Mouse (Mus musculus) kidney, embryonic 15.5 days (tissue): ENCODE measurements around the gene C1rl. TPM values are rescaled to one million over a fixed set of nuclear protein-coding genes. Genes with fewer than 3 reads are reported as not detected.

Source experiments
- ATAC-seq: fragments of 200-750 bp; cut with Nextera tagmentation; replicated peaks from 2 replicates; pipeline ENCODE4 v1.8.0; 2017; ENCODE audit warnings: moderate TSS enrichment; ENCODE audit not compliant: low FRiP score
- H3K27ac ChIP-seq: fragments of 300-500 bp; sonication (generic); 2 replicates; pipeline ENCODE4 v1.5.1; 2015; ENCODE audit warnings: mild to moderate bottlenecking, inconsistent platforms
- H3K27me3 ChIP-seq: fragments of 300-500 bp; sonication (generic); 2 replicates; pipeline ENCODE4 v1.6.1; 2015; ENCODE audit warnings: inconsistent platforms
- H3K36me3 ChIP-seq: fragments of 300-500 bp; sonication (generic); 2 replicates; pipeline ENCODE4 v1.6.1; 2015; ENCODE audit warnings: inconsistent platforms
- H3K4me1 ChIP-seq: fragments of 300-500 bp; sonication (generic); 2 replicates; pipeline ENCODE4 v1.6.1; 2015; ENCODE audit warnings: inconsistent platforms
- H3K4me2 ChIP-seq: fragments of 300-500 bp; sonication (generic); 2 replicates; pipeline ENCODE4 v1.6.1; 2015; ENCODE audit warnings: moderate library complexity, mild to moderate bottlenecking, inconsistent platforms
- H3K4me3 ChIP-seq: fragments of 300-500 bp; sonication (generic); replicated peaks from 2 replicates; pipeline ENCODE4 v1.5.1; 2015; ENCODE audit warnings: mild to moderate bottlenecking, inconsistent platforms
- H3K9ac ChIP-seq: fragments of 300-500 bp; sonication (generic); 2 replicates; pipeline ENCODE4 v1.6.1; 2015; ENCODE audit warnings: mild to moderate bottlenecking, inconsistent platforms
- H3K9me3 ChIP-seq: fragments of 300-500 bp; sonication (generic); replicated peaks from 2 replicates; pipeline ENCODE4 v1.6.1; 2016; ENCODE audit warnings: inconsistent platforms
- WGBS: fragments of 180-500 bp; shearing (Covaris S2); methylation state at CpG from one replicate; pipeline ENCODE4 v1.1.7; 2015; ENCODE audit warnings: mixed read lengths; 5-methylcytosine and 5-hydroxymethylcytosine counted together
- polyA plus RNA-seq: library from polyadenylated mRNA; unstranded; fragments of >200 nt; fragmentation: Nextera tagmentation; extraction: Ambion mirVana; gene quantifications from 2 replicates; pipeline ENCODE4 v1.2.1, GENCODE M21; 2015

C1rl gene
- polyA plus RNA-seq, result 1.6 and 2.0 TPM in 2 replicates

- no peak within 1 kb of the TSS for H3K9ac ChIP-seq
- peak within 1 kb of the TSS; percentile 67 for H3K27ac ChIP-seq
- H3K27me3 ChIP-seq, result no peaks in the 10 kb centered on the region
- H3K4me3 ChIP-seq, result no peak within 1 kb of the TSS
- WGBS, result 30% methylated on average over 4 of the region's 4 CpGs
- no peaks in the 10 kb centered on the region for H3K36me3 ChIP-seq
- ATAC-seq, result peak; percentile 94
- no peaks in the 10 kb centered on the region for H3K9me3 ChIP-seq
- 0 out of 2 replicates have a peak, but pooled peaks cover 10% of the 10 kb centered on the region for H3K4me1 ChIP-seq
- H3K4me2 ChIP-seq, result no peak within 1 kb of the TSS
Measured at GRCm38 (mm10) chr6:124492842-124493561, at the start of gene C1rl. TSS of gene C1rl (plus strand) at chr6:124493113.

DNA sequence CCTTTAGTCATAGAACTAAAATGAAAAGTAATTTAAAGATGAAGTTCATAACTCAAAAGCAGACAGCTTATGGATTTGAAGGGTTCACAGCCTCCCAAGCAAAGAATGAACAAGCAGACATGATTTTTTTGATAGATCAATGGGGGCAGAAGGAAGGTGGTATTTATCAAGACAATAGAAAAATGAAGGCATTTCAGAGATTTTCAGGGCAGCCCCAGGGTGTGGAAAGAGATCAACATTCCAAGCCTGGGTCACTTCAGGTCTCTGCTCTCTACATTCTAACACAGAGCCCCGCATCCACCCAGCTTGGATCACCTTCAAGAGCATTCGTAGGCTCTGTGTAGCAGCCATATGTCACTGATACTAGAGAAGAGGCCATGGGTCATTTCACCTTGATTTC lies 49.6 kb upstream of the C1rl start:
- Histone ChIP-seq H3K36me3 (no peaks in the 10 kb centered on the region), H3K27ac (no peak overlapping the region), H3K9me3 (no peaks in the 10 kb centered on the region), H3K4me1 (no peaks in the 10 kb centered on the region), H3K9ac (no peak overlapping the region), H3K27me3 (no peaks in the 10 kb centered on the region), H3K4me2 (no peak overlapping the region), H3K4me3 (no peak overlapping the region)
- no peak for ATAC-seq
- WGBS, result 77% methylated on average over 2 of the region's 2 CpGs

DNA sequence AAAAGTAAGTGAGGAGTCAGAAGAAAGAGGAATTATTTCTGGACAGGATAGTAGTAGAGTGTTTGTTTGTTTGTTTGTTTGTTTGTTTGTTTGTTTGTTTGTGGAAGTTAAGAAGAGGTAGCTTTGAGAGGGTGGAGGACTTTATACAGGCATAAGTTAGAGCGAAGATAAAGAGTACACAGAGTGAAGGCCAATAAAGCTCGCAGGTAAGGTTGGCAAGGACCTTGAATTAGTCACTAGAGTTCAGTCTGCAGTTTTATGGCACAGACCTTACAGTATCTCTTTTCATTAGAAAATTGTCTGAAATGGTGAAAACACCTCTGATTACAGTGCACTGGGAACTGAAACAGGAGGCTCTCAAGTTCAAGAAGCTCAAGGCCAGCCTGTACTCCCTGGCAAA lies 46.9 kb upstream of the C1rl start:
- no peak overlapping the region for H3K4me2 ChIP-seq
- no peaks in the 10 kb centered on the region for H3K9me3 ChIP-seq
- no peak overlapping the region for H3K9ac ChIP-seq
- ATAC-seq, result no peak
- H3K36me3 ChIP-seq, result no peaks in the 10 kb centered on the region
- WGBS, result 92% methylated on average over 2 of the region's 2 CpGs
- H3K4me3 ChIP-seq, result no peak overlapping the region
- no peaks in the 10 kb centered on the region for H3K27me3 ChIP-seq
- no peak overlapping the region for H3K27ac ChIP-seq
- H3K4me1 ChIP-seq, result no peaks in the 10 kb centered on the region

DNA sequence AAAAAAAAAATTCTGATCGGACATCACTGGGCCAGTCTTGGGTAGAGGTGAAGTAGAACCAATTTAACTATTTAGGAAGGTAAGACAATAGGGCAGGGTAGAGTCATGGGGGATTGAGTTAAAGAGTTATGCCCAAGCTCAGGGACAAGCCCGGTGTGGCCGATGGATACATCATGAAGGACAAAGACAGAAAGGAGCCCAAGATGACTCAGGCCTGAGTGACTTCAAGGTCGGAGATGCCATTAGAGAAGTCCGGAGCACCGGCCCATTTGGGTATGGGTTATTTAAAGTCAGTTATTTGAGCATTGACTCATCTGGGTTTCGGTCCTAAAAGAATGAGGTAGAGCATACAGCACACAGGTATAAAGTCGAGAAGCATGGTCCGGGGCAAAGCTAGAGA lies 46.5 kb upstream of the C1rl start:
- Histone ChIP-seq H3K4me1 (no peaks in the 10 kb centered on the region), H3K36me3 (no peaks in the 10 kb centered on the region), H3K4me2 (no peak overlapping the region), H3K9me3 (no peaks in the 10 kb centered on the region), H3K4me3 (no peak overlapping the region), H3K9ac (no peak overlapping the region), H3K27me3 (no peaks in the 10 kb centered on the region), H3K27ac (no peak overlapping the region)
- 97% methylated on average over 9 of the region's 9 CpGs for whole genome bisulfite sequencing
- no peak for ATAC-seq

DNA sequence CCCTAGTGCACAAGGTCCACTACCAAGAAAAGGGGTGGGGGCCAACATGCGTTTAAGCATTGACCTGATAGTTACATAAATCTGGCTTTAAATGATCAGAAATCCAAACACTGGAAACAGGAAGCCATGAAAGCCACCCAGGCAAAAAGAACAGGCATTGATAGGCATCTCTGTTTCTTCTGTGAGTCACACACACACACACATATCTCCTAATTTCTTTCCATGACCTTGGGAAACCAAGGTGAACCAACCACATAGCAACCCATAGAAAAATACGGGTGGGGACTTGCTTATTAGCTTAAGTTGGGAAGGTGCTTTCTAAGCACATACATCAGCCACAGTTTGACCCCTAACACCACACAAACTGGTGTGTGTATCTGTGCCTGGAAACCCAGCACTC lies 45.6 kb upstream of the C1rl start:
- Histone ChIP-seq H3K27me3 (no peaks in the 10 kb centered on the region), H3K9me3 (no peaks in the 10 kb centered on the region), H3K27ac (no peak overlapping the region), H3K9ac (no peak overlapping the region), H3K4me3 (no peak overlapping the region), H3K36me3 (no peaks in the 10 kb centered on the region), H3K4me2 (no peak overlapping the region), H3K4me1 (no peaks in the 10 kb centered on the region)
- ATAC-seq, result no peak
- 58% methylated on average over 2 of the region's 2 CpGs for WGBS

DNA sequence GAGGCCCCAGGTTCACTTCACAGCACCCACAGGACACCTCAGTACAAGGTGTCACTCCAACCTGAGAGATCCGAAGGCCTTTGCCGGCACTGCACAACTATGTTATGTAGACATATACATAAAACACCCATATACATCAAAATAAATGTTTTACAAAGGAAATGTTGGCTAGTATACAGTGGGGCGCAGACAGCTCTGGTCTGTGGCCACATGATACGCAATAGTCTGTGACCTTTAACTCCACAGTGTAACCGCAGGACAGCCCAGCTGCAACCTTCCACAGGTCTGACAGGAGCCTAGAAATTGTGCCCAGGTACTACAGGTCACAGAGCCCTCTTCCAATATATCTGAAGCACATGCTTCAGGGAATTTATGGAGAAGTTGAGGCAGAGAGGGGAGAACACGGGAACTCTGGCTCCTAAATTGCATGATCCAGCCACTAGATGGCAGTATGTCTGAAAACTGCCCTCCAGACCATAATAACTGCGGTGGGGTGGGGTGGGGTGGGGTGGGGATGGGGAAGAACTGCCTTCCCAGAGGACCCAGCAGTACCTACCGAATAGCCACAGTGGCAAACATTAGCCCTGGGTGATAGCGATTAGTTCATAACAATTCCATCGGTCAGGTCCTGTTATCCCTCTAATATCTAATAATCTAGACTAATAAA lies 44.6 kb upstream of the C1rl start:
- H3K4me1 ChIP-seq, result no peaks in the 10 kb centered on the region
- no peaks in the 10 kb centered on the region for H3K36me3 ChIP-seq
- H3K27ac ChIP-seq, result no peak overlapping the region
- no peak for ATAC-seq
- H3K27me3 ChIP-seq, result no peaks in the 10 kb centered on the region
- WGBS, result 75% methylated on average over 10 of the region's 10 CpGs
- H3K4me2 ChIP-seq, result no peak overlapping the region
- H3K9ac ChIP-seq, result no peak overlapping the region
- H3K4me3 ChIP-seq, result no peak overlapping the region
- no peaks in the 10 kb centered on the region for H3K9me3 ChIP-seq

DNA sequence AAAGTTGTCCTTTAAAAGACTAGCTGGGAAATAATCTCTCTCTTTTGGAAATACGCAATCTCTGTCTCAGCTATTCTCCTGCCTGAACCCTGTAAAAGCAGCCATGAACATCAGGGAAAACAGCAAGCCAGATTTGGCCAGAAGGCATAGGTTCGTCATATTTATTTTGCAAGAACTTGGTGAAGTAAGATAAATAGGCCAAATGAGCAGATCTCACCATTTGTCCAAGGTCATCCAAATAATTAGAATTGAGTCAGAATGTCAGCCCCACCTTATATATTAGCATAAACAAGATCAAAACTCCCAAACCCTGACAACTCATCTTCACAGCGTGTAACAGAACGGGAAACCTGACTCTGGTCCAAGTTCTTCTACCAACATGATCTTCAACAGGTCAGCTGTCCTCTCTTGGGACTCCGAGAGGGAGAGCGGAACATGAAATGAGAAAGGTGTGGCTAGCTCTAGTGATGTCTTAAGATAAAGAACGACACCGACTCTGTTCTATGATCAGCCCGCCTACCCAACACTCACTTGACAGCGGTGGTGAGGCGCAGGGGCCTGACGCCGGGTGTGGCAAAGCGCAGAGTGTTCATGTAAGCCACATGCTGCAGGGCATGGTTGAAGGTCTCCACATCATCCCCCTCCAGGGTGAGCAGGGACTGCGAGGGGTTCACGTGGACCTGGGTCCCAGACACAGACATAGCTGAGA lies 43.8 kb upstream of the C1rl start:
- WGBS, result 94% methylated on average over 16 of the region's 16 CpGs

GRCm38 (mm10) chr6:124449668-124450383 lies 43.1 kb upstream of the C1rl start:
- no peak overlapping the region for H3K27ac ChIP-seq
- no peaks in the 10 kb centered on the region for H3K36me3 ChIP-seq
- no peak overlapping the region for H3K9ac ChIP-seq
- no peaks in the 10 kb centered on the region for H3K4me1 ChIP-seq
- H3K4me3 ChIP-seq, result no peak overlapping the region
- no peak for ATAC-seq
- H3K4me2 ChIP-seq, result no peak overlapping the region
- H3K27me3 ChIP-seq, result no peaks in the 10 kb centered on the region
- 83% methylated on average over 18 of the region's 18 CpGs for WGBS
- no peaks in the 10 kb centered on the region for H3K9me3 ChIP-seq

More for the DNA sequence above, 43.8 kb upstream of the C1rl start:
- Histone ChIP-seq H3K27me3 (no peaks in the 10 kb centered on the region), H3K27ac (no peak overlapping the region), H3K4me2 (no peak overlapping the region), H3K4me1 (no peaks in the 10 kb centered on the region), H3K36me3 (no peaks in the 10 kb centered on the region), H3K4me3 (no peak overlapping the region), H3K9me3 (no peaks in the 10 kb centered on the region), H3K9ac (no peak overlapping the region)
- ATAC-seq, result no peak

- H3K4me1 ChIP-seq, result no peaks in the 10 kb centered on the region
- H3K36me3 ChIP-seq, result no peaks in the 10 kb centered on the region
- no peak overlapping the region for H3K4me2 ChIP-seq
- ATAC-seq, result no peak
- H3K9ac ChIP-seq, result no peak overlapping the region
- H3K4me3 ChIP-seq, result no peak overlapping the region
- H3K9me3 ChIP-seq, result no peaks in the 10 kb centered on the region
- WGBS, result 66% methylated on average over 3 of the region's 3 CpGs
- H3K27me3 ChIP-seq, result no peaks in the 10 kb centered on the region
- H3K27ac ChIP-seq, result no peak overlapping the region
Measured at GRCm38 (mm10) chr6:124451995-124452394, 40.9 kb upstream of the C1rl start.

DNA sequence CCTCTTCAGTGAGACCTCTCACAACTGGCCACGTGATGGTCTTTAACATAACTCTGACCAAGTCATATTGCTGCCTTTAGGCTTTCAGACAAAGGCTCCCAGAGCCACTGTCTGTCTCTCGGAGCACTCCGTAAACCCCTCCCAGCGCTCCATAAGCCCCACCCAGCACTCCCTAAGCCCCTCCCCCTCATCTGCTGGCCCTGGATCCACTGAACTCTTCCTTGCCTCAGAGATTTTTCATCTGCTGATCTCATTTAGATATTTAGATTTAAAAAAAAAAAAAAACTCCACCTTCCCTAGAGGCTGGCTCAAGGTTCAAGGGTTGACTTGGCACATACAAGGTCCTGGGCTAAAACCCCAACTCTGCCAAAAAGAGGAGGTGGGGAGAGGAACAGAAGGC lies 39.2 kb upstream of the C1rl start:
- no peak for ATAC-seq

GRCm38 (mm10) chr6:124456243-124456642 lies 36.7 kb upstream of the C1rl start:
- Histone ChIP-seq H3K4me2 (no peak overlapping the region), H3K27me3 (no peaks in the 10 kb centered on the region), H3K4me1 (no peaks in the 10 kb centered on the region), H3K27ac (no peak overlapping the region), H3K9ac (no peak overlapping the region), H3K9me3 (no peaks in the 10 kb centered on the region), H3K36me3 (no peaks in the 10 kb centered on the region), H3K4me3 (no peak overlapping the region)
- 92% methylated on average over 5 of the region's 5 CpGs for WGBS
- ATAC-seq, result no peak

More for the DNA sequence above, 39.2 kb upstream of the C1rl start:
- Histone ChIP-seq H3K4me3 (no peak overlapping the region), H3K27ac (no peak overlapping the region), H3K9me3 (no peaks in the 10 kb centered on the region), H3K27me3 (no peaks in the 10 kb centered on the region), H3K36me3 (no peaks in the 10 kb centered on the region), H3K4me2 (no peak overlapping the region), H3K4me1 (no peaks in the 10 kb centered on the region), H3K9ac (no peak overlapping the region)
- WGBS, result 49% methylated on average over 4 of the region's 4 CpGs

- H3K4me2 ChIP-seq, result no peak overlapping the region
- H3K27ac ChIP-seq, result no peak overlapping the region
- H3K4me1 ChIP-seq, result no peaks in the 10 kb centered on the region
- H3K9me3 ChIP-seq, result no peaks in the 10 kb centered on the region
- H3K9ac ChIP-seq, result no peak overlapping the region
- no peaks in the 10 kb centered on the region for H3K36me3 ChIP-seq
- no peak overlapping the region for H3K4me3 ChIP-seq
- H3K27me3 ChIP-seq, result no peaks in the 10 kb centered on the region
- 94% methylated on average over 5 of the region's 5 CpGs for WGBS
- ATAC-seq, result no peak
Measured at GRCm38 (mm10) chr6:124457827-124458226, 35.1 kb upstream of the C1rl start.
